Mouse (Mus musculus) thymus, adult 2 months (tissue): Measurements from ENCODE around the gene Gm35549. TPM values are rescaled to one million over a fixed set of nuclear protein-coding genes. Genes with fewer than 3 reads are reported as not detected.
"Not testable (repeated sequence)": the region's sequence is repeated elsewhere in the genome, so short reads cannot be mapped to it uniquely, and the experiment has no call there.

Experiments used
- DNase-seq: peaks from one replicate; pipeline ENCODE4 v3.0.0; 2021
- H3K27ac ChIP-seq: fragments of 200-500 bp; 2 replicates; pipeline ENCODE4 v1.5.1; 2012; ENCODE audit warnings: low read length, control low read depth; ENCODE audit not compliant: control insufficient read depth, insufficient read depth
- H3K27me3 ChIP-seq: fragments of 200-500 bp; 2 replicates; pipeline ENCODE4 v1.6.1; 2012; ENCODE audit warnings: mild to moderate bottlenecking, low read length, moderate library complexity, mixed read lengths; ENCODE audit not compliant: control insufficient read depth, insufficient read depth
- H3K36me3 ChIP-seq: fragments of 200-500 bp; 2 replicates; pipeline ENCODE4 v1.6.1; 2012; ENCODE audit warnings: mild to moderate bottlenecking, low read length, moderate library complexity; ENCODE audit not compliant: control insufficient read depth, insufficient read depth
- H3K4me1 ChIP-seq: fragments of 200-500 bp; replicated peaks from 2 replicates; pipeline ENCODE4 v1.6.1; 2012; ENCODE audit warnings: low read length; ENCODE audit not compliant: control insufficient read depth, insufficient read depth
- H3K4me3 ChIP-seq: fragments of 200-500 bp; 2 replicates; pipeline ENCODE4 v1.5.1; 2012; ENCODE audit warnings: mild to moderate bottlenecking, low read length, control low read depth, moderate library complexity; ENCODE audit not compliant: control insufficient read depth, insufficient read depth
- CTCF ChIP-seq: fragments of 200-500 bp; IDR thresholded peaks from 2 replicates; pipeline ENCODE4 v1.5.1; 2012; ENCODE audit warnings: mild to moderate bottlenecking, control low read depth, low read length, moderate library complexity, borderline replicate concordance; ENCODE audit not compliant: control insufficient read depth, poor library complexity, insufficient read depth; ENCODE audit errors: extremely low read depth
- POLR2A ChIP-seq: fragments of 200-500 bp; IDR thresholded peaks from 2 replicates; pipeline ENCODE4 v1.6.1; 2012; ENCODE audit warnings: mild to moderate bottlenecking, low read length, control low read depth, moderate library complexity; ENCODE audit not compliant: control insufficient read depth, poor library complexity, insufficient read depth; ENCODE audit errors: extremely low read depth
- WGBS: fragments of 180-500 bp; shearing (Covaris S2); methylation state at CpG from one replicate; pipeline ENCODE4 v1.1.7; 2018; 5-methylcytosine and 5-hydroxymethylcytosine counted together
- polyA plus RNA-seq: library from polyadenylated mRNA; depleted of rRNA; stranded (reverse); fragments of >200 nt; gene quantifications from 2 replicates; pipeline ENCODE4 v1.2.3, GENCODE M21; 2012

Gene Gm35549
- polyA plus RNA-seq, 1 experiment, result not detected

DNA sequence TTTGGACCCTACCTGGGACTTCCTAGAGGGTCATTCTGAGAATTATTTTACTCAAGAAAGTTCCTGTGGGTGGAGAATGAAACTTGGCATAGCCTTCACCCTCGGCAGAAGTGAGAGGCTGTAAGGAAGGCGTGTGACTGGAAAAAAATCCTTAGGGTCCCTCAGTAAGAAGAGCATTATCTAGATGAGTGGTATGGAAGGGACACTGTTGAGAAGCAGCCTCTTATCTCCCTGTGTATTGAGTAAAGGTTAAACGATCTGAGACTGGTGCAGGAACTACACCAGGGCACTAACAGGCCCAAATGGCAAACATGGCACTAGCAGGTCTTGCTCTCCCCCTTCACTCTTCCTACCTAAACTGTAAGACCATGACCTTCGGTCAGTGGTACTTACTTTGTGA, 22.4 kb upstream of the Gm35549 start:
- H3K36me3 ChIP-seq, result peaks cover 9% of the 10 kb centered on the region
- TF ChIP-seq CTCF, result no peak
- no peak for TF ChIP-seq POLR2A
- DNase-seq, result no peak
- no peak overlapping the region for H3K27ac ChIP-seq
- no peaks in the 10 kb centered on the region for H3K27me3 ChIP-seq
- H3K4me3 ChIP-seq, result no peak overlapping the region
- H3K4me1 ChIP-seq, result no peaks in the 10 kb centered on the region
- 91% methylated on average over 4 of the region's 4 CpGs for WGBS

DNA sequence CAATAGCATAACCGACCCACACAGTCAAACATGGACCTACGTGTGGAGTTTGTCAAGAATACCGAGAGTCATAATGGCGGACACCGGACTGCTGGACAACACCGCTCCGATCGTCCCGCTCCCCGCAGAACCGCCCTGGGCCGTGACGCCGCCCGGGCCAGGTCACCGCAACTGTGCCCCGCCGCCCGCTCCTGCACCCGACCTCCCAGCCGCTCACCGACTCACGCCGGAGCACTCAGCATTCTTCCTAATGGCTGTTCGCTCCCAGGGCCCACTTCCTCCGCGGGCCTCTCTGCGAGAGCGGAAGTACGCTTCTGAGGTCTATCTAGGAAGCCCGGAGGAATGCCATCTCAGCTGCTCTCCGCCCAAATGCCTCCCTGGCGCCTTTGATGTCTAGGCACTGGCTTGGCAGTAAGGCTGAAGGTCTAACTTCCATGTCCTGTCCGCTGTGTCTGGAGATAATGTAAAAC, 21.9 kb upstream of the Gm35549 start, which contains the start of gene Zfp445:
Zfp445 (minus strand) TSS at position 310 of the 470 bp plus-strand sequence.
- no peak for TF ChIP-seq POLR2A
- 0 out of 2 replicates have a peak, but pooled peaks have one; percentile 38 for TF ChIP-seq CTCF
- H3K4me3 ChIP-seq, result peak within 1 kb of the TSS; percentile 96
- peak; percentile 82 for DNase-seq
- no peak within 1 kb of the TSS for H3K27ac ChIP-seq
- H3K4me1 ChIP-seq, result no peaks in the 10 kb centered on the region
- 2% methylated on average over 34 of the region's 34 CpGs for WGBS
- H3K27me3 ChIP-seq, result no peaks in the 10 kb centered on the region
- H3K36me3 ChIP-seq, result peaks cover 13% of the 10 kb centered on the region

- Histone ChIP-seq H3K27me3 (no peaks in the 10 kb centered on the region), H3K27ac (no peak overlapping the region), H3K4me1 (no peaks in the 10 kb centered on the region), H3K4me3 (no peak overlapping the region), H3K36me3 (peaks cover 22% of the 10 kb centered on the region)
- no peak for DNase-seq
- no peak for TF ChIP-seq POLR2A
- no peak for TF ChIP-seq CTCF
- 69% methylated on average over 3 of the region's 3 CpGs for WGBS
Observed at GRCm38 (mm10) chr9:122864848-122865247, 21.0 kb upstream of the Gm35549 start.

- Histone ChIP-seq H3K4me3 (no peak overlapping the region), H3K4me1 (no peaks in the 10 kb centered on the region), H3K36me3 (peaks cover 33% of the 10 kb centered on the region), H3K27ac (no peak overlapping the region), H3K27me3 (no peaks in the 10 kb centered on the region)
- no peak for DNase-seq
- no peak for TF ChIP-seq CTCF
- no peak for TF ChIP-seq POLR2A
- 96% methylated on average over 2 of the region's 2 CpGs for WGBS
Observed at GRCm38 (mm10) chr9:122863731-122864130, 19.9 kb upstream of the Gm35549 start.

GRCm38 (mm10) chr9:122860752-122861151, 16.9 kb upstream of the Gm35549 start:
- no peak for DNase-seq

DNA sequence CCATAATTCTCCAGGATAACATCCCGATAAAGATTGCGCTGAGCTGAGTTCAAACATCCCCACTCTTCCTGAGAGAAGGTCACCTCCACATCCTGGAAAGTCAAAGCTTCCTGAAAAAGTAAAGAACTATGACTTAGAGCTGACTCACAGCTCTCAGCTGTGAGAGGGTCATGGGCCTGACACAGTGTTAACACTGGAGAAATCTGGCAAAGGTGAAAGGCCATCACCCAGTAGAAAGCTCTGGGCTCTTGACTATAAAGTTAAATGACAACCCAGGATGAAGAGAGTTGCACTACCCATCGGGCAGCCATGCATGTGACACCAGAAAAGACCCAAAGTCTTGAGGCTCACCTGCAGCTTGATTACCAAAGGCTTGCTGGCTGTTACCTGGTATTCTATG, 12.9 kb upstream of the Gm35549 start:
- Histone ChIP-seq H3K4me1 (no peaks in the 10 kb centered on the region), H3K4me3 (no peak overlapping the region), H3K36me3 (peaks cover 94% of the 10 kb centered on the region), H3K27me3 (no peaks in the 10 kb centered on the region), H3K27ac (no peak overlapping the region)
- WGBS, result 98% methylated on average over 3 of the region's 3 CpGs
- no peak for DNase-seq
- no peak for TF ChIP-seq POLR2A
- TF ChIP-seq CTCF, result no peak

More at GRCm38 (mm10) chr9:122860752-122861151, 16.9 kb upstream of the Gm35549 start:
- Histone ChIP-seq H3K4me1 (no peaks in the 10 kb centered on the region), H3K4me3 (no peak overlapping the region), H3K36me3 (peaks cover 61% of the 10 kb centered on the region), H3K27me3 (no peaks in the 10 kb centered on the region), H3K27ac (no peak overlapping the region)
- no peak for TF ChIP-seq POLR2A
- TF ChIP-seq CTCF, result no peak

- no peak for DNase-seq
- H3K4me3 ChIP-seq, result no peak overlapping the region
- no peaks in the 10 kb centered on the region for H3K27me3 ChIP-seq
- H3K36me3 ChIP-seq, result peaks cover 91% of the 10 kb centered on the region
- TF ChIP-seq CTCF, result no peak
- TF ChIP-seq POLR2A, result no peak
- 97% methylated on average over 4 of the region's 4 CpGs for WGBS
- H3K27ac ChIP-seq, result no peak overlapping the region
- no peaks in the 10 kb centered on the region for H3K4me1 ChIP-seq
Observed at GRCm38 (mm10) chr9:122855617-122856016, 11.8 kb upstream of the Gm35549 start.

DNA sequence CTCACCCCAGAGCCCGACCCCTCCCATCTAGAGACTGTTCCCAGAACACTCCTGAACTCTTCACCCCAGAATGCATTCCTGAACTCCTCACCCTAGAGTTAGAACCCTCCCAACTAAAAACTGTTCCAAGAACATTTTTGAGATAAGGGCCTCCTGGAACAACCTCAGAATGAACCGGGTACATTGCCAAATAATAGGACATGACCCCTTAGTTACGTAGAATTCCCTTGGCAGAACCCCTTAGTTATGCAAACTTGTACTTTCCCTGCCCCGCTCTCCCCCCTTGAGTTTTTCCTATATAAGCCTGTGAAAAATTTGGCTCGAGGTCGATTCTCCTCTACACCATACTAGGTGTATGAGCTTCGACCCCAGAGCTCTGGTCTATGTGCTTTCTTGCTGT, 11.3 kb upstream of the Gm35549 start:
- H3K36me3 ChIP-seq, result peaks cover 86% of the 10 kb centered on the region
- not testable (repeated sequence) for H3K4me1 ChIP-seq, H3K27me3 ChIP-seq, H3K4me3 ChIP-seq, DNase-seq, H3K27ac ChIP-seq
- 93% methylated on average over 3 of the region's 7 CpGs for WGBS
